ENCODE assay signal across 12 mouse cellular contexts in genomic region chr11:6184202-6184935, GRCm38 (mm10). TPM values are rescaled to one million over a fixed set of nuclear protein-coding genes. Genes with fewer than 3 reads are reported as not detected.
A peak's percentile ranks its signal among the peaks of the same experiment; 100 is the strongest.
DNase-seq lines count a peak whose midpoint lies in the region; ATAC-seq and TF ChIP-seq lines count a peak whose summit lies in the region.
"Had no signal": no experiment of that assay in that cellular context is flagged by ENCODE, and none has a peak within 500 bp of the region (broad histone marks: within the 10 kb centered on the region; RNA-seq: fewer than 3 reads in every experiment).

No protein-coding gene starts in this region.

- H3K9ac ChIP-seq in midbrain, embryonic 11.5 days (ENCODE audit: low read length) = no peak overlapping the region
- H3K9ac ChIP-seq in midbrain, postnatal 0 days (replicated peaks; ENCODE audit: low read length, poor library complexity, severe bottlenecking) = no peak overlapping the region
- H3K9ac ChIP-seq: embryonic facial prominence, embryonic 15.5 days; hindbrain, embryonic 15.5 days had no signal

- ATAC-seq in midbrain, embryonic 11.5 days (ENCODE audit: low FRiP score) = 0 out of 2 replicates have a peak, but pooled peaks have one; percentile 41
- ATAC-seq in midbrain, postnatal 0 days (ENCODE audit: low FRiP score) = no peak

- no peak overlapping the region for H3K4me2 ChIP-seq in midbrain, embryonic 11.5 days
- H3K4me2 ChIP-seq in midbrain, postnatal 0 days (ENCODE audit: low read depth, low read length, poor library complexity, severe bottlenecking) = no peak overlapping the region
- H3K4me2 ChIP-seq: embryonic facial prominence, embryonic 15.5 days; hindbrain, embryonic 15.5 days had no signal

- H3K4me1 ChIP-seq in midbrain, embryonic 11.5 days (ENCODE audit: control insufficient read depth, insufficient read depth, low read length) = peaks cover 7% of the 10 kb centered on the region
- H3K4me1 ChIP-seq in midbrain, postnatal 0 days (ENCODE audit: insufficient read depth, low read length) = peaks cover 13% of the 10 kb centered on the region

- no peaks in the 10 kb centered on the region for H3K36me3 ChIP-seq in midbrain, embryonic 11.5 days (ENCODE audit: control insufficient read depth, insufficient read depth, low read length)
- H3K36me3 ChIP-seq in midbrain, postnatal 0 days (ENCODE audit: insufficient read depth, low read length) = no peaks in the 10 kb centered on the region
- H3K36me3 ChIP-seq: hindbrain, embryonic 15.5 days had no signal

- 75% methylated on average over 11 of the region's 11 CpGs for WGBS in midbrain, embryonic 11.5 days
- 58% methylated on average over 11 of the region's 11 CpGs for WGBS in midbrain, postnatal 0 days

- H3K27me3 ChIP-seq in midbrain, embryonic 11.5 days (ENCODE audit: control insufficient read depth, insufficient read depth, low read length) = no peaks in the 10 kb centered on the region
- no peaks in the 10 kb centered on the region for H3K27me3 ChIP-seq in midbrain, postnatal 0 days (ENCODE audit: insufficient read depth, low read length)
- H3K27me3 ChIP-seq: embryonic facial prominence, embryonic 15.5 days; hindbrain, embryonic 15.5 days had no signal

- no peak overlapping the region for H3K4me3 ChIP-seq in midbrain, embryonic 11.5 days (ENCODE audit: low read depth, low read length)
- no peak overlapping the region for H3K4me3 ChIP-seq in midbrain, postnatal 0 days (ENCODE audit: low read depth, low read length)
- H3K4me3 ChIP-seq: embryonic facial prominence, embryonic 15.5 days; hindbrain, embryonic 15.5 days; midbrain, embryonic 10.5 days had no signal

- no peak for TF ChIP-seq CTCF in midbrain, postnatal 0 days (IDR thresholded peaks at IDR 0.05)

- H3K27ac ChIP-seq in midbrain, embryonic 11.5 days (ENCODE audit: low read depth, low read length) = no peak overlapping the region
- no peak overlapping the region for H3K27ac ChIP-seq in midbrain, postnatal 0 days (ENCODE audit: low read depth, low read length)
- H3K27ac ChIP-seq: embryonic facial prominence, embryonic 15.5 days; hindbrain, embryonic 15.5 days; midbrain, embryonic 10.5 days had no signal

- DNase-seq in midbrain, embryonic 11.5 days (ENCODE audit: low spot score, missing footprints) = no peak
- no peak for DNase-seq in midbrain, postnatal 0 days (ENCODE audit: low spot score)
- DNase-seq in brain, adult 2 months (ENCODE audit: low read depth, low spot score) = peak; percentile 46
- peak; percentile 20 for DNase-seq in liver
- peak; percentile 44 to 47 for DNase-seq in thymus, postnatal 10 days (ENCODE audit: low spot score in 2 of 2)
- DNase-seq in gastrocnemius, postnatal 10 days = no peak
- no peak for DNase-seq in gastrocnemius, postnatal 36 days

- H3K9me3 ChIP-seq in midbrain, embryonic 11.5 days (ENCODE audit: control insufficient read depth, low read length) = no peaks in the 10 kb centered on the region
- H3K9me3 ChIP-seq in midbrain, postnatal 0 days (ENCODE audit: low read length) = no peaks in the 10 kb centered on the region
- H3K9me3 ChIP-seq: embryonic facial prominence, embryonic 15.5 days; hindbrain, embryonic 15.5 days; midbrain, embryonic 10.5 days had no signal

- intact Hi-C loops in gastrocnemius, postnatal 36 days (cut with DNase I) = no loop called here

RNA-seq across cellular contexts. Expression of gene A730071L15Rik, which starts 15.5 kb away (rescaled TPM):
- polyA plus RNA-seq in midbrain, embryonic 11.5 days (2014; fragmentation: Nextera tagmentation; extraction: Ambion mirVana) = 0.41 and 0.57 TPM in 2 replicates
- 0.11 and 0.42 TPM in 2 replicates for total RNA-seq in midbrain, postnatal 0 days (2014; rRNA removed)
- 0.23 and 0.33 TPM in 2 replicates for polyA plus RNA-seq in midbrain, postnatal 0 days (2015; fragmentation: Nextera tagmentation; extraction: Ambion mirVana)
- not detected for total RNA-seq in gastrocnemius, postnatal 10 days (2021)
- total RNA-seq in gastrocnemius, postnatal 36 days (2021) = under 1 TPM; 0.15 to 0.20 TPM
- total RNA-seq: left cerebral cortex, postnatal 10 days had no signal
- polyA plus RNA-seq: small intestine, adult 2 months had no signal

RNA-seq across cellular contexts. Expression of gene Nudcd3, which starts 15.8 kb away (rescaled TPM):
- 41.4 and 46.8 TPM in 2 replicates for polyA plus RNA-seq in midbrain, embryonic 11.5 days (2014; fragmentation: Nextera tagmentation; extraction: Ambion mirVana)
- total RNA-seq in midbrain, postnatal 0 days (2014; rRNA removed) = 68.1 and 69.5 TPM in 2 replicates
- polyA plus RNA-seq in midbrain, postnatal 0 days (2015; fragmentation: Nextera tagmentation; extraction: Ambion mirVana) = 70.7 and 75.6 TPM in 2 replicates
- 10 to 100 TPM; 57.6 to 59.3 TPM for total RNA-seq in gastrocnemius, postnatal 10 days (2021)
- total RNA-seq in gastrocnemius, postnatal 36 days (2021) = 10 to 100 TPM; 58.5 to 62.8 TPM

RNA-seq across cellular contexts. Expression of gene Npc1l1, which starts 45.6 kb away (rescaled TPM):
- polyA plus RNA-seq in midbrain, embryonic 11.5 days (2014; fragmentation: Nextera tagmentation; extraction: Ambion mirVana) = not detected in 2 replicates
- total RNA-seq in midbrain, postnatal 0 days (2014; rRNA removed) = 0.05 TPM in 1 of 2 replicates, not detected in the other
- polyA plus RNA-seq in midbrain, postnatal 0 days (2015; fragmentation: Nextera tagmentation; extraction: Ambion mirVana) = 0.09 and 0.11 TPM in 2 replicates
- total RNA-seq in gastrocnemius, postnatal 10 days (2021) = under 1 TPM; 0.05 to 0.18 TPM
- under 1 TPM; 0.08 to 0.20 TPM for total RNA-seq in gastrocnemius, postnatal 36 days (2021)
- polyA plus RNA-seq: midbrain, embryonic 10.5 days had no signal

Comparison
In these comparisons a context has a peak if more than half of its experiments do, and no peak if none do; other contexts are left out.
1. DNase-seq: peak in brain, adult 2 months (single experiment), liver (single experiment) and thymus, postnatal 10 days (2 of 2); none in midbrain, embryonic 11.5 days (single experiment), midbrain, postnatal 0 days (single experiment), gastrocnemius, postnatal 10 days (single experiment) and gastrocnemius, postnatal 36 days (0 of 2).